Mouse (Mus musculus) cerebellum, postnatal 4 days (tissue): ENCODE data around the gene Psmb5.
"Not testable (repeated sequence)": the region's sequence is repeated elsewhere in the genome, so short reads cannot be mapped to it uniquely, and the experiment has no call there.

Experiments used
- DNase-seq, 2 experiments: peaks; one replicate each; pipeline ENCODE4 v3.0.0; 2022; ENCODE audit warnings: low spot score in 2 of 2, mixed read lengths in 1 of 2

The Psmb5 gene

DNA sequence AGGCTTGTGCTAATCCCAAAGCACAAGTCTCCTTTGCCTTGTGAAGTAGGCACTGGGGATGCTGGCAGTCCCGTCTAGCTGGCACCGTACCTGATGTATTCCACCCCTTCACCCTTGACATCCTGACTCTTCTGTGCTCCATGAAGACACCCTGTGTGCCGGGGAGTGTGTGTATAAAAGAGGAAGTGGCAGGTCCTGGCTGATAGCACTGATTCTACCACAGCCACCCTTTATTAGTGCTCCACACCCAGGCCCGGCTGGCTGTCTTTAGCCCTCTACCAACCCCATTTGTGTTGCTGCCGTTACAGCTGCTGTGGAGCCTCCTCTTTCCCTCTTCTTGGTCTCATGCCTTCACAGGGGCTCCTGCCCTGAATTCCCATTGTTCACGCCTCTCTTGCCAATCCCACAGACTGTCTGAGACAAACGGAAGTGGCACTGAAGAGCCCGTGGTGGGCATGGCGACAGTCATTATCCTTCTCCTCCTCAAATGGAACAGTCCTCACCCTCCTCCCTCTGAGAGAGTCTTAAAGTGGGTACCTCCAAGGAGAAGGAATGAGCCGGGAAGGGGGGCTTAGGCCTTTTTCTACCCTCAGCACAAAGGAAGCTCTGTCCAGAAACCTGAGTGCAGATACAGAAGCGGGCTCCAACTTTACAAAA is 12.9 kb upstream of the Psmb5 start:
- no peak for DNase-seq

- no peak for DNase-seq
Measured at GRCm38 (mm10) chr14:54629797-54630196, 12.0 kb upstream of the Psmb5 start.

- no peak for DNase-seq
Measured at GRCm38 (mm10) chr14:54628103-54628502, 10.3 kb upstream of the Psmb5 start.

- DNase-seq = no peak
Measured at GRCm38 (mm10) chr14:54624976-54625375, 7.2 kb upstream of the Psmb5 start.

DNA sequence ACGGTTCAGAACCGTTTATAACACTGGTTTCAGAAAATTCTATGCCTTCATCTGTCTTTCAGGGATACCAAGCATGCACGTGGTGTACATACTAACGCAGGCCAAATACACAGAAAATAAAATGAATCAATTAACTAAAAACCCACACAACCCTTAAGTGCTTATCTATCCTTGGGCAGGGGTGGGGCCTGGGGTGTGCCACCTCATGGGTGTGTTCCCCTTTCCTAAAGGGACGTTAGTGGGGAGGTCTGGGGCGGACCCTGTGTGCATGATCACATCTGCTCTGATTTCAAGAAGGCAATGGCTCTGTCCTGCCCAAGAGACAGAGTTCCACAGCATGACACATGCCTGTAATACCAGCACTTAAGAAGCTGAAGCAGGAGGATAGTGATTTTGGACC is 5.5 kb upstream of the Psmb5 start:
- DNase-seq = no peak

DNA sequence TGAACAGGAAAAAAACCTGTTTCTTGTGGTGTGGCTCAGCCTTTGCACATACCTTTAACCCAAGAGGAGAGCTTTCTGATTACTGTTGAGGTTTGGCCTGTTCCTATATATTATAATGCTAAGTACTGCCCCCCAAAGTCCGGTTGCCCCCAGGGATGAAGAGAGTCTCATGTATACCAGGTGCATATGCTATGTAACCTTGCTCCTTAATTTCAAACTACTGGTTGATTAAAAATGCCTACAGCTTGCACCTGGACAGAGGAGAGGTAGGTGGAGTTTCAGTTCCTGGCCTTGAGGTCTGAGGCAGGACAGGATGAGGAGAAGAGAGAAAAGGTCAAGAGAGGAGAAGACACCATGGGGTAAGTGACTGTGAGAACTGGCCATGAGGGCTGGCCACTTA is 3.3 kb upstream of the Psmb5 start, which contains the start of gene Psmb11:
Psmb11 (plus strand) TSS at position 301 of the 400 bp plus-strand sequence.
- no peak for DNase-seq

GRCm38 (mm10) chr14:54617152-54617896 is 498 bp downstream of the Psmb5 start:
- no peak for DNase-seq

- no peak for DNase-seq
Measured at GRCm38 (mm10) chr14:54616226-54616825, 1.5 kb downstream of the Psmb5 start.

GRCm38 (mm10) chr14:54614130-54614529 is 3.7 kb downstream of the Psmb5 start:
- not testable (repeated sequence) for DNase-seq

DNA sequence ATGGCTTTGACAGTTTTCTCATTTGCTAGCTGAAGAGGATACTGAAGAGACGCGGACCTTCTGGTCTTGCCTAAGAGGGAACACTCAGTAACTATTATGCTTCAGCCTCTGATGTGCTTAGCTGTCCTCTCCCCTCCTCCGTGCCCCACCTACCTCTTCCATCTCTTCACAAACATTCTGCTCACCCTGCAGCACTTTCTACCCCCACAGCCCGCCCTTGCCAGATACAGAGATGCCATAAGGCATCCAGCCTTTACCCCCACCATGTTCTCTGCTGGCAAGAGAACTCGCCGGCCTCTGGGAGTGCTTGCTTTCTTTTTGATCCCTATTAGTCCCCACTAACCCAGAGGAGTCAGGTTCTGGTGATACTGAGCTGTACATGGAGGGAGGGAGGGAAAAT is 7.2 kb downstream of the Psmb5 start:
- DNase-seq = no peak

DNA sequence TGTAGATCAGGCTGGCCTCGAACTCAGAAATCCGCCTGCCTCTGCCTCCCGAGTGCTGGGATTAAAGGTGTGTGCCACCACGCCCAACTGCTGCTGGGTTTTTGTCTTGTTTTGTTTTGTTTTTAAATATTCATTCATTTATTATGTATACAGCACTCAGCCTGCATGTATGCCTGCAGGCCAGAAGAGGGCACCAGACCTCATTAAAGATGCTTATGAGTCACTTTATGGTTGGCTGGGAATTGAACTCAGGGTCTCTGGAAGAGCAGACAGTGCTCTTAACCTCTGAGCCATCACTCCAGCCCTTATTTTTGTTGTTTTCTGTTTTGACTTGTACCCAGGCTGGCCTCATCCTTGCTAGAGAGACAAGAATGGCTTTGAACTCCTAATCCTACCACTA is 7.9 kb downstream of the Psmb5 start:
- DNase-seq = no peak

GRCm38 (mm10) chr14:54609245-54609644 is 8.6 kb downstream of the Psmb5 start:
- DNase-seq = no peak

DNA sequence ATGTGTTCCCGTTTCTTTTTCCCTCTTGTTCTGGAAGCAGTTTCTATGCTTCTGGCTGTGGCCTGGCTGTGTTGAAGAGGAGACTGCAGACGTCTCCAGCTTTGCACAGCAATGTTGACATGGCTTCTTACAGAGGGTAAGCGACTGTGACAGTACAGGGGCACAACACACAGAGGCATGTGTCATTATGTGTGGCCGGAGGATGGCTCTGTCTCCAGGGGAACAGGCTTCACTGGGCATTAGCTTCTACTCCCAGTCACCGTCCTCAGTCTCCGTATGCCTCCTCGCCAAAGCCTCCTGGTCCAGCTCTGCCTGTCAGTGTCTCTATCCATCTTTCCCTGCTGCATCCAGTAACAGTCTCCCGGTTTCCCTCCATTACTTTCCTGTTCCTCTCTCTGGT is 10.6 kb downstream of the Psmb5 start:
- no peak for DNase-seq

DNA sequence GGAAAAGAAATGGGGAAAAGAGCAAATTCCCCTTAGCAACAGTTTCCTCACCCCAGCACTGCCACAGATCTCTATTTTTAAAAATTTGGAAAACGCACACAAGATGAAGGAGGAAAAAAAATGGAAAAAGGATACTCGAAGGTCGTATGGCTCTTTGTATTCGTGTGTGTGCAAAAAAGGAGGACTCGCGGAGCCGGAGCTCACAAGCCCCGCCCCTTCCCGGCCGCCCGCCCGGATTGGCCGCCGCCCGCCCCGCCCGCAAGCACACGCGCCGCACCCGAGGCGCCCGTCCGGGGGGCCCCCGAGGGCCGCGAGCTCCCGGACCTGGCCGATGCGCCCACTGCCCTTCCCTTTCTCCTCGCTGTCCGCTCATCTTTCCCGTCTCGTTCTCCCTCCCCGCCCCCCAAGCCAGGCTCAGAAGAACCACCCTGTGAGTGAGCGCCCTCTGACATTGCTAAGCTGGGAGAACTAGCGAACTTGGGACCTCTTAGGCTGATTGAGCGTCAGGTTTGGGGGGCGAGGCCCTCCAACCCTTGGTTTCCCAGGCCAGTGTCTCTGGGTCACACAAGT is 12.0 kb downstream of the Psmb5 start, which contains the start of gene 4931414P19Rik:
4931414P19Rik (minus strand) TSS at position 242 of the 570 bp plus-strand sequence.
- peak; percentile 55 to 76 for DNase-seq

DNA sequence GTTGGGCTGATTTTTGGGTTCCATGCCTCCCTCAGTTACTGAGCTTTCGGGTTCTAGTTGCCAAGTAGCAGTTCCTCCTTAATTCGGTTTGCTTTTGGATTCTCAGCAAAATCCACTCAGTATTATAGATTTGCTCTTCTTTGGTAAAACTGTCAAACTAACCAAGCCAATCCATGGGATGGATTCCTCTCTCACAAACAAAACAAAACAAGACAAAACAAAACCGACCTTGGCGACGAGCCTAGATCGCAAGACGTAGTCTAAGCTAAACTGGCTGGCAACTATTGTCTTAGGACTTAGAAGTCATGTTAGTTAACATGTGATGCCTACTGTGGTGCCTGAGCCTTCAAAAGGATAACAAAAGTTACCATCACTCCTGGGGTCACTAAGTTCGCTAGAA is 14.1 kb downstream of the Psmb5 start:
- DNase-seq = no peak

DNA sequence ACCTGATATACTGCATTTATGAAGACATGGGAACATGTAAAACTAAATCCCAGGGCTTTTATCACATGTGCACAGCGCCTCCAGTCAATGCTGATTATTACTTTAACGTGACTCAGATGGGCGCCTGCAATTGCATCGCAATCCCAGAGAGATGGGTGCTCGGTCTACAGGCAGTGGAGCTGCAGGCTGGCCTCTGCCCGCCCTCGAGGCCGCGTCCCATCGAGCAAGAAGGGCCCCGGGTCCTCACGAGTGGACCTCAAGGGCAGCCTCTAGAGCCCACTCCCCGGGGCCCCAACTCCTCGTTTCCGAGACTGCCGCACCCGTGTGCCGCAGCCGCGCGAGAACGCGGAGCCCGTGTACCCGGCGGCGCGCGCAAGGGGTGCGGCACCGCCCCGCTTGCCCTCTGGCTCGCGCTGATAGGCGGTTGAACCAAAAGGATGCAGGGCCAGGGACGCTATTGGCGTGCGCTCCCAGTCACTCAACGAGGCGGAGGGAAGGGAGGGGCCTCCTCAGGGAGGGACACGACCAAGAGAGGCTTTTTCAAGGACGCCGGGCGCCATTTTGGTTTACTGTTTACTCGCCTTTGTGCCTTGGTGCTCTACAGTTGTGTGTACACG is 14.7 kb downstream of the Psmb5 start:
- peak; percentile 89 to 96 for DNase-seq

DNA sequence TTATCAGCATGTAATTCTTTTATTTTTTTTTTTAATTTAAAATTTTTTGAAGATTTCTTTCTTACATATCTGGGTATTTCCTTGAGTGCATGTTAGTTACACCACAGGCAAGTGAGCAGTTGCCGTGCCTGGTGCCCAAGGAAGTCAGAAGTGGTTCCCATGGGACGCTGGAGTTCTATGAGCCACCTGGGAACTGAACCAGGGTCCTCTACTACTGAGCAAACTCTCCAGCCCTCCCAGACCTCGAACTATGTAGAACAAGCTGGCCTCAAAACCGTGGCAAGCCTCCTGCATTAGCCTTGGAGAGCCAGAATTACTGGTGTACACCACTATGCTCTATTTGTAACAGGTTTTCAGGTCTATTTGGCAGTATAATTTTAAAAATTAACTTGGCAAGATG is 15.2 kb downstream of the Psmb5 start:
- no peak for DNase-seq

DNA sequence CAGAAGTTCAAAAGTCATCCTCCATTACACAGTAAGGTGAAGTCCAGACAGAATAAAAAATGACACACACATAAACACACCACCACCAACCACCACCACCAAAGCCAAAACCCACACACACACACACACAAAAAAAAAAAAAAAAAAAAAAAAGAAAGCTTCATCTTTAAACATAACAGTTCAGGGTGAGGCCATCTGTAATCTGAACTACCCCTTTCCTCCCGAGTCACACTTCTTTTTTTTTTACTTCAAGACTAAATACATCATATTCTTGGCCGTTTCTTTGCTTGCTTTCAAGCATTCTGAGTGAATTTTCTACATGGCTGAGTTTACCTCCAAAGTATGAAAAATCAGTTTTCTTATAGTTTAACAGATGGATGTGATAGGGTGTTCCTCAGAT is 16.2 kb downstream of the Psmb5 start:
- no peak for DNase-seq

DNA sequence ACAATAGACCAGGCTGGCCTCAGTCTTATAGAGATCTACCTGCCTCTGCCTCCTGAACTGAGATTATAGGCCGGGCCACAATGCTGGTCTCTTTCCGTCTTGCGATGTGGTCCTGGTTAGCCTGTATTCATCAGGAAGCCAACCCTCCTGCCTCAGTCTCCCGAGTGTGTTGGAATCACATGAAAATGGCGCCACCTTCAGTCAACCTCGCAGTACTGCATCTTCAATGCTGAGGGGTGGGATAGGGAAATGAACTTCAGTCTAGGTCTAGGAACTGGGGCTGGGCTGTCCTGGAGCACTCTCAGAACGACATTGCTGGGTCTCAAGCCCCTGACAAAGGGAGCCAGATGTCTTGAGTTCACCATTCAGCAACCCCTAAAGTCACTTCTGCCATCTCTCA is 20.7 kb downstream of the Psmb5 start:
- DNase-seq = no peak

DNA sequence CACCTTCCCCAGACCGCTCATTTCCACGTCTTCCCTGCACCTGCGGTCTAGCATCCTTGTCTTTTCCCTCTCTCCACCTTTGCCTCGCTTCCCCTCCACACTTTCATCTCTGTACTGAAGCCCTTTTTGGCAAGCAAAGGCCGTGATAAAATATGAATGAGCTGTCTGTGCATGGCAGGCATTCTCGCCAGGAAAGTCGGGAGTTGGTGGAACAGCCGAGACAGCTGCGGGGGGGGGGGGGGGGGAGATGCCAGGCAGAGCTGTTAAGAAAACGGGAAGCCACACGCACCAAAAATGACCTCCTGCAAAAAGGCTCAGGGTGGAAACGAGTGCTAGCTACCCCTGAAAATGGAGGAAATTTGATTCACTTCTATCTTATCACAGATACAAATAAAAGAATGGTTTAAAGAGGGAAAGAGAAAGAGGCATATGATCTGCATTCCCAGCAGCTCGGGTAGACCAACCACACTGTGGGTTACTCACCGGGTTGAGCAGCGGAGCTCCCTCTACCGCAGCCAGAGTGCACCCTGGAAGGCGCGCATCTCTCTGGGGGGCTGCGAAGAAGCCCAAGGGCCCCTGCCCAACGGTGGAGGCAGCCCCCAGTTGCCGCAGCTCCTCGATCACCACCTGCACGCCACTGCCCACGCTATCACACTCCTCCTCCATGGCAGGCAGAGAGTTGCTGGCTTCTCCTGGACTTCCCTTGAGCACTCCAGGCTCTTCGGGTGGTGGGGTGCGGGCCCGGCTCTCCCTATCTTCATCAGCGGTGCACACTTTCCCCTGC is 23.0 kb downstream of the Psmb5 start:
- no peak for DNase-seq

- no peak for DNase-seq
Measured at GRCm38 (mm10) chr14:54594055-54594454, 23.8 kb downstream of the Psmb5 start.
